Mouse (Mus musculus) olfactory bulb, adult 2 months (tissue): ENCODE data around the gene Esd. TPM values are rescaled to one million over a fixed set of nuclear protein-coding genes. Genes with fewer than 3 reads are reported as not detected.

Experiments
- H3K27ac ChIP-seq: fragments of 200-500 bp; 2 replicates; pipeline ENCODE4 v1.5.1; 2012; ENCODE audit warnings: low read depth, low read length; ENCODE audit not compliant: insufficient read depth
- H3K4me1 ChIP-seq: fragments of 200-500 bp; 2 replicates; pipeline ENCODE4 v1.6.1; 2012; ENCODE audit warnings: low read length; ENCODE audit not compliant: control insufficient read depth, insufficient read depth
- H3K4me3 ChIP-seq: fragments of 200-500 bp; 2 replicates; pipeline ENCODE4 v1.5.1; 2012; ENCODE audit warnings: mild to moderate bottlenecking, low read depth, low read length, moderate library complexity; ENCODE audit not compliant: insufficient read depth
- CTCF ChIP-seq: fragments of 200-500 bp; IDR thresholded peaks from 2 replicates; pipeline ENCODE4 v1.5.1; 2012; ENCODE audit warnings: low read depth, mild to moderate bottlenecking, low read length, moderate library complexity; ENCODE audit not compliant: insufficient read depth
- POLR2A ChIP-seq: fragments of 200-500 bp; IDR thresholded peaks from 2 replicates; pipeline ENCODE4 v1.6.1; 2012; ENCODE audit warnings: mild to moderate bottlenecking, low read depth, low read length, moderate library complexity; ENCODE audit not compliant: insufficient read depth
- WGBS: fragments of 180-500 bp; shearing (Covaris S2); methylation state at CpG from one replicate; pipeline ENCODE4 v1.1.7; 2018; 5-methylcytosine and 5-hydroxymethylcytosine counted together
- polyA plus RNA-seq: library from polyadenylated mRNA; stranded (reverse); fragments of >200 nt; gene quantifications from 2 replicates; pipeline ENCODE4 v1.2.4, GENCODE M21; 2012; ENCODE audit warnings: low replicate concordance; ENCODE audit not compliant: missing spikeins, insufficient read depth, insufficient read length

Gene Esd
- polyA plus RNA-seq, 1 experiment = not detected

- peak overlapping the region; percentile 59 for H3K4me3 ChIP-seq
- peaks cover 3% of the 10 kb centered on the region; the same call in 1 of the 2 replicates for H3K4me1 ChIP-seq
- WGBS = 27% methylated on average over 9 of the region's 9 CpGs
- no peak overlapping the region for H3K27ac ChIP-seq
- no peak for TF ChIP-seq POLR2A
Measured at GRCm38 (mm10) chr14:74731221-74732078, 647 bp upstream of the Esd start.

- H3K4me1 ChIP-seq = peaks cover 3% of the 10 kb centered on the region; the same call in 1 of the 2 replicates
- TF ChIP-seq CTCF = no peak
- TF ChIP-seq POLR2A = no peak
- 67% methylated on average over 2 of the region's 2 CpGs for WGBS
- H3K4me3 ChIP-seq = no peak overlapping the region
- no peak overlapping the region for H3K27ac ChIP-seq
Measured at GRCm38 (mm10) chr14:74733397-74733796, 1.3 kb downstream of the Esd start.

- TF ChIP-seq POLR2A (no peak), CTCF (no peak)
- H3K4me3 ChIP-seq = no peak overlapping the region
- 89% methylated on average over 6 of the region's 6 CpGs for WGBS
- H3K27ac ChIP-seq = no peak overlapping the region
- H3K4me1 ChIP-seq = peaks cover 3% of the 10 kb centered on the region; the same call in 1 of the 2 replicates
Measured at GRCm38 (mm10) chr14:74735471-74735870, 3.4 kb downstream of the Esd start.

- TF ChIP-seq POLR2A (no peak), CTCF (no peak)
- WGBS = 94% methylated on average over 6 of the region's 6 CpGs
- Histone ChIP-seq H3K4me1 (peaks cover 1% of the 10 kb centered on the region; the same call in 1 of the 2 replicates), H3K4me3 (no peak overlapping the region), H3K27ac (no peak overlapping the region)
Measured at GRCm38 (mm10) chr14:74736850-74737249, 4.8 kb downstream of the Esd start.

GRCm38 (mm10) chr14:74764191-74764918, 32.3 kb downstream of the Esd start:
- 60% methylated on average over 10 of the region's 10 CpGs for WGBS
- H3K27ac ChIP-seq = no peak overlapping the region
- TF ChIP-seq CTCF = peak; percentile 83
- no peak for TF ChIP-seq POLR2A
- no peaks in the 10 kb centered on the region for H3K4me1 ChIP-seq
- no peak overlapping the region for H3K4me3 ChIP-seq

- H3K4me3 ChIP-seq = no peak overlapping the region
- WGBS = 73% methylated on average over 1 of the region's 1 CpGs
- H3K4me1 ChIP-seq = no peaks in the 10 kb centered on the region
- TF ChIP-seq CTCF (no peak), POLR2A (no peak)
- H3K27ac ChIP-seq = no peak overlapping the region
Measured at GRCm38 (mm10) chr14:74767892-74768291, 35.8 kb downstream of the Esd start.

GRCm38 (mm10) chr14:74774046-74774619, 42.0 kb downstream of the Esd start:
- Histone ChIP-seq H3K4me3 (no peak overlapping the region), H3K4me1 (no peaks in the 10 kb centered on the region), H3K27ac (no peak overlapping the region)
- no peak for TF ChIP-seq CTCF
- no peak for TF ChIP-seq POLR2A
- 69% methylated on average over 10 of the region's 10 CpGs for WGBS

- Histone ChIP-seq H3K27ac (no peak overlapping the region), H3K4me3 (no peak overlapping the region), H3K4me1 (peaks cover 4% of the 10 kb centered on the region; the same call in 1 of the 2 replicates)
- TF ChIP-seq CTCF = no peak
- no peak for TF ChIP-seq POLR2A
- WGBS = 89% methylated on average over 11 of the region's 11 CpGs
Measured at GRCm38 (mm10) chr14:74784243-74784934, 52.3 kb downstream of the Esd start.
